Mouse (Mus musculus) spleen, adult 2 months (tissue): ENCODE measurements around the gene Zfp296.

Source experiments
- CTCF ChIP-seq: fragments of 200-500 bp; IDR thresholded peaks from 2 replicates; pipeline ENCODE4 v1.5.1; 2011; ENCODE audit warnings: mild to moderate bottlenecking, inconsistent platforms; ENCODE audit not compliant: insufficient read depth, insufficient read length, insufficient replicate concordance; ENCODE audit errors: extremely low read depth
- POLR2A ChIP-seq: fragments of 200-500 bp; IDR thresholded peaks from 2 replicates; pipeline ENCODE4 v1.6.1; 2011; ENCODE audit warnings: low read depth, low read length, inconsistent platforms

- TF ChIP-seq CTCF (no peak), POLR2A (no peak)
Observed at GRCm38 (mm10) chr7:19532240-19532639, 44.8 kb upstream of the Zfp296 start.
